Mouse (Mus musculus) intestine, embryonic 16.5 days (tissue): ENCODE data around the gene Lefty2. TPM values are rescaled to one million over a fixed set of nuclear protein-coding genes. Genes with fewer than 3 reads are reported as not detected.
A peak's percentile ranks its signal among the peaks of the same experiment; 100 is the strongest.

Experiments used
- ATAC-seq: fragments of 200-750 bp; cut with Nextera tagmentation; 2 replicates; pipeline ENCODE4 v1.8.0; 2017; ENCODE audit warnings: moderate TSS enrichment, moderate library complexity
- H3K27ac ChIP-seq: fragments of 300-500 bp; sonication (generic); 2 replicates; pipeline ENCODE4 v1.5.1; 2014; ENCODE audit warnings: mild to moderate bottlenecking, low read length
- H3K27me3 ChIP-seq: fragments of 300-500 bp; sonication (generic); replicated peaks from 2 replicates; pipeline ENCODE4 v1.6.1; 2014; ENCODE audit warnings: low read length, control low read depth, mixed read lengths; ENCODE audit not compliant: control insufficient read depth, insufficient read depth
- H3K36me3 ChIP-seq: fragments of 300-500 bp; sonication (generic); 2 replicates; pipeline ENCODE4 v1.6.1; 2014; ENCODE audit warnings: low read length, control low read depth; ENCODE audit not compliant: control insufficient read depth, insufficient read depth
- H3K4me1 ChIP-seq: fragments of 300-500 bp; sonication (generic); 2 replicates; pipeline ENCODE4 v1.6.1; 2014; ENCODE audit warnings: low read length, control low read depth, mixed read lengths; ENCODE audit not compliant: control insufficient read depth, insufficient read depth
- H3K4me2 ChIP-seq: fragments of 300-500 bp; sonication (generic); 2 replicates; pipeline ENCODE4 v1.6.1; 2014; ENCODE audit warnings: low read depth, low read length, control low read depth
- H3K4me3 ChIP-seq: fragments of 300-500 bp; sonication (generic); 2 replicates; pipeline ENCODE4 v1.5.1; 2014; ENCODE audit warnings: mild to moderate bottlenecking, low read length
- H3K9ac ChIP-seq: fragments of 300-500 bp; sonication (generic); 2 replicates; pipeline ENCODE4 v1.6.1; 2014; ENCODE audit warnings: low read depth, low read length
- H3K9me3 ChIP-seq: fragments of 300-500 bp; sonication (generic); 2 replicates; pipeline ENCODE4 v1.6.1; 2016; ENCODE audit warnings: low read length, control low read depth; ENCODE audit not compliant: control insufficient read depth
- WGBS: fragments of 180-500 bp; shearing (Covaris S2); extraction: QIAGEN DNeasy Blood & Tissue Kit; methylation state at CpG from one replicate; pipeline ENCODE4 v1.1.7; 2014; 5-methylcytosine and 5-hydroxymethylcytosine counted together
- polyA plus RNA-seq: library from polyadenylated mRNA; unstranded; fragments of >200 nt; fragmentation: Nextera tagmentation; extraction: Ambion mirVana; gene quantifications from 2 replicates; pipeline ENCODE4 v1.2.1, GENCODE M21; 2015

Gene Lefty2
- 0.05 TPM in 1 of 2 replicates, not detected in the other for polyA plus RNA-seq

GRCm38 (mm10) chr1:180892808-180893207 is at the start of gene Lefty2:
Lefty2 (plus strand) TSS chr1:180893108.
- no peaks in the 10 kb centered on the region for H3K9me3 ChIP-seq
- peaks cover 12% of the 10 kb centered on the region for H3K4me1 ChIP-seq
- no peak within 1 kb of the TSS for H3K27ac ChIP-seq
- H3K4me2 ChIP-seq, result no peak within 1 kb of the TSS
- H3K27me3 ChIP-seq, result peaks cover 12% of the 10 kb centered on the region
- H3K4me3 ChIP-seq, result no peak within 1 kb of the TSS
- no peak within 1 kb of the TSS for H3K9ac ChIP-seq
- 66% methylated on average over 10 of the region's 10 CpGs for WGBS
- no peak for ATAC-seq
- no peaks in the 10 kb centered on the region for H3K36me3 ChIP-seq

GRCm38 (mm10) chr1:180848114-180848510 is 44.8 kb upstream of the Lefty2 start:
- Histone ChIP-seq H3K27me3 (no peaks in the 10 kb centered on the region), H3K4me2 (peak overlapping the region; percentile 61), H3K4me1 (peaks cover 31% of the 10 kb centered on the region), H3K9ac (peak overlapping the region; percentile 62), H3K36me3 (no peaks in the 10 kb centered on the region), H3K4me3 (peak overlapping the region; percentile 30), H3K9me3 (no peaks in the 10 kb centered on the region), H3K27ac (peak overlapping the region; percentile 92)
- WGBS, result 3% methylated on average over 9 of the region's 9 CpGs
- ATAC-seq, result peak; percentile 56

GRCm38 (mm10) chr1:180848511-180849241 is 44.2 kb upstream of the Lefty2 start:
- Histone ChIP-seq H3K9ac (peak overlapping the region; percentile 62), H3K4me2 (peak overlapping the region; percentile 61), H3K4me3 (peak overlapping the region; percentile 30), H3K36me3 (no peaks in the 10 kb centered on the region), H3K9me3 (no peaks in the 10 kb centered on the region), H3K27me3 (no peaks in the 10 kb centered on the region), H3K27ac (peak overlapping the region; percentile 92), H3K4me1 (peaks cover 31% of the 10 kb centered on the region)
- no peak for ATAC-seq
- 20% methylated on average over 11 of the region's 11 CpGs for WGBS

- Histone ChIP-seq H3K4me2 (peak overlapping the region; percentile 80), H3K27ac (peak overlapping the region; percentile 99), H3K36me3 (no peaks in the 10 kb centered on the region), H3K27me3 (no peaks in the 10 kb centered on the region), H3K9me3 (no peaks in the 10 kb centered on the region), H3K4me3 (peak overlapping the region; percentile 53), H3K4me1 (peaks cover 31% of the 10 kb centered on the region), H3K9ac (peak overlapping the region; percentile 85)
- no peak for ATAC-seq
- 36% methylated on average over 11 of the region's 11 CpGs for WGBS
Measured at GRCm38 (mm10) chr1:180849701-180850301, 43.1 kb upstream of the Lefty2 start.

GRCm38 (mm10) chr1:180850316-180851270 is 42.3 kb upstream of the Lefty2 start, which contains the start of gene Sde2:
Sde2 (plus strand) TSS chr1:180851127.
- Histone ChIP-seq H3K36me3 (no peaks in the 10 kb centered on the region), H3K9me3 (no peaks in the 10 kb centered on the region), H3K9ac (peak within 1 kb of the TSS; percentile 93), H3K4me3 (peak within 1 kb of the TSS; percentile 86), H3K4me2 (peak within 1 kb of the TSS; percentile 80), H3K27ac (peak within 1 kb of the TSS; percentile 99), H3K27me3 (no peaks in the 10 kb centered on the region), H3K4me1 (peaks cover 31% of the 10 kb centered on the region)
- WGBS, result under 1% methylated on average over 77 of the region's 77 CpGs
- ATAC-seq, result peak; percentile 99

- Histone ChIP-seq H3K27me3 (no peaks in the 10 kb centered on the region), H3K4me3 (no peak overlapping the region), H3K36me3 (peaks cover 26% of the 10 kb centered on the region), H3K27ac (no peak overlapping the region), H3K9me3 (no peaks in the 10 kb centered on the region), H3K9ac (no peak overlapping the region), H3K4me2 (no peak overlapping the region), H3K4me1 (no peaks in the 10 kb centered on the region)
- no peak for ATAC-seq
Measured at GRCm38 (mm10) chr1:180858763-180859162, 34.1 kb upstream of the Lefty2 start.

GRCm38 (mm10) chr1:180860030-180860429 is 32.9 kb upstream of the Lefty2 start:
- Histone ChIP-seq H3K9ac (no peak overlapping the region), H3K36me3 (peaks cover 31% of the 10 kb centered on the region), H3K27me3 (no peaks in the 10 kb centered on the region), H3K4me2 (no peak overlapping the region), H3K27ac (no peak overlapping the region), H3K4me3 (no peak overlapping the region), H3K4me1 (no peaks in the 10 kb centered on the region), H3K9me3 (no peaks in the 10 kb centered on the region)
- 85% methylated on average over 6 of the region's 6 CpGs for WGBS
- ATAC-seq, result no peak

GRCm38 (mm10) chr1:180863606-180864005 is 29.3 kb upstream of the Lefty2 start:
- 15% methylated on average over 1 of the region's 1 CpGs for WGBS
- peaks cover 27% of the 10 kb centered on the region for H3K36me3 ChIP-seq
- no peaks in the 10 kb centered on the region for H3K27me3 ChIP-seq
- H3K27ac ChIP-seq, result no peak overlapping the region
- H3K9me3 ChIP-seq, result no peaks in the 10 kb centered on the region
- no peaks in the 10 kb centered on the region for H3K4me1 ChIP-seq
- H3K9ac ChIP-seq, result no peak overlapping the region
- no peak overlapping the region for H3K4me3 ChIP-seq
- no peak for ATAC-seq
- no peak overlapping the region for H3K4me2 ChIP-seq

GRCm38 (mm10) chr1:180866001-180866400 is 26.9 kb upstream of the Lefty2 start:
- Histone ChIP-seq H3K36me3 (peaks cover 18% of the 10 kb centered on the region), H3K9me3 (no peaks in the 10 kb centered on the region)
- WGBS, result 87% methylated on average over 7 of the region's 7 CpGs

More at GRCm38 (mm10) chr1:180866001-180866400, 26.9 kb upstream of the Lefty2 start:
- Histone ChIP-seq H3K27ac (no peak overlapping the region), H3K9ac (no peak overlapping the region), H3K4me3 (no peak overlapping the region), H3K4me2 (no peak overlapping the region), H3K4me1 (no peaks in the 10 kb centered on the region), H3K27me3 (no peaks in the 10 kb centered on the region)
- ATAC-seq, result no peak
